In genomic region chr2:133497071-133497470, GRCm38 (mm10) we compare ENCODE assay signal across 18 mouse cellular contexts. TPM values are rescaled to one million over a fixed set of nuclear protein-coding genes. Genes with fewer than 3 reads are reported as not detected.
DNase-seq lines count a peak whose midpoint lies in the region; ATAC-seq and TF ChIP-seq lines count a peak whose summit lies in the region.
"Had no signal": no experiment of that assay in that cellular context is flagged by ENCODE, and none has a peak within 500 bp of the region (broad histone marks: within the 10 kb centered on the region; RNA-seq: fewer than 3 reads in every experiment).

No protein-coding gene starts in this region.

- no peaks in the 10 kb centered on the region for H3K27me3 ChIP-seq in lung, embryonic 15.5 days
- H3K27me3 ChIP-seq: embryonic facial prominence, embryonic 12.5 days; forebrain, embryonic 15.5 days; heart, embryonic 15.5 days; hindbrain, embryonic 13.5 days had no signal

- no peak for ATAC-seq in lung, embryonic 15.5 days (ENCODE audit: borderline replicate concordance, extremely low read depth, low FRiP score, low TSS enrichment)
- ATAC-seq in granulocyte monocyte progenitor cell, adult 5-6 weeks (replicated peaks; ENCODE audit: poor library complexity, severe bottlenecking) = peak; percentile 17; the same call in 1 of the 2 replicates
- ATAC-seq: forebrain, embryonic 15.5 days had no signal

- 0 out of 2 replicates have a peak, but pooled peaks cover 11% of the 10 kb centered on the region for H3K4me1 ChIP-seq in lung, embryonic 15.5 days
- H3K4me1 ChIP-seq: embryonic facial prominence, embryonic 12.5 days; forebrain, embryonic 15.5 days; hindbrain, embryonic 13.5 days had no signal

- intact Hi-C loops in gastrocnemius, adult 2 months (cut with DNase I) = no loop called here

- no peak for DNase-seq in lung, postnatal 4 days
- DNase-seq in layer of hippocampus, adult 2 months (ENCODE audit: low spot score in 2 of 2) = no peak
- no peak for DNase-seq in gastrocnemius, adult 2 months
- DNase-seq: adrenal gland, adult 2 months; adrenal gland, postnatal 25 days; cerebellum, adult 8-10 months; cerebellum, postnatal 25 days; gastrocnemius, postnatal 10 days; heart, postnatal 14 days had no signal

- no peak overlapping the region for H3K4me3 ChIP-seq in lung, embryonic 15.5 days
- no peak overlapping the region for H3K4me3 ChIP-seq in macrophage (ENCODE audit: inconsistent target)
- no peak overlapping the region for H3K4me3 ChIP-seq in layer of hippocampus, adult 2 months
- no peak overlapping the region for H3K4me3 ChIP-seq in gastrocnemius, adult 2 months
- H3K4me3 ChIP-seq: embryonic facial prominence, embryonic 12.5 days; forebrain, embryonic 15.5 days; heart, adult 2 months; heart, embryonic 15.5 days; hindbrain, embryonic 13.5 days had no signal

- H3K9me3 ChIP-seq in lung, embryonic 15.5 days = no peaks in the 10 kb centered on the region
- H3K9me3 ChIP-seq: embryonic facial prominence, embryonic 12.5 days; forebrain, embryonic 15.5 days; heart, embryonic 15.5 days; hindbrain, embryonic 13.5 days had no signal

- H3K27ac ChIP-seq in lung, embryonic 15.5 days = 0 out of 2 replicates have a peak overlapping the region, but pooled peaks have one; percentile 69
- peak overlapping the region; percentile 77 for H3K27ac ChIP-seq in macrophage
- no peak overlapping the region for H3K27ac ChIP-seq in layer of hippocampus, adult 2 months
- no peak overlapping the region for H3K27ac ChIP-seq in gastrocnemius, adult 2 months
- H3K27ac ChIP-seq: embryonic facial prominence, embryonic 12.5 days; forebrain, embryonic 15.5 days; heart, adult 2 months; heart, embryonic 15.5 days; hindbrain, embryonic 13.5 days had no signal

- TF ChIP-seq CTCF in layer of hippocampus, adult 2 months (conservative IDR thresholded peaks at IDR 0.05) = no peak
- TF ChIP-seq CTCF in gastrocnemius, adult 2 months (IDR thresholded peaks at IDR 0.05) = no peak

- 69% methylated on average over 4 of the region's 4 CpGs for WGBS in lung, embryonic 15.5 days
- WGBS in macrophage (ENCODE audit: missing documents) = 79% methylated on average over 4 of the region's 4 CpGs

- H3K4me2 ChIP-seq in lung, embryonic 15.5 days = no peak overlapping the region
- H3K4me2 ChIP-seq: embryonic facial prominence, embryonic 12.5 days; forebrain, embryonic 15.5 days; heart, embryonic 11.5 days; heart, embryonic 15.5 days; hindbrain, embryonic 13.5 days had no signal

- H3K9ac ChIP-seq in lung, embryonic 15.5 days = no peak overlapping the region
- H3K9ac ChIP-seq: embryonic facial prominence, embryonic 12.5 days; forebrain, embryonic 15.5 days; heart, embryonic 15.5 days; hindbrain, embryonic 13.5 days had no signal

- no peaks in the 10 kb centered on the region for H3K36me3 ChIP-seq in lung, embryonic 15.5 days
- no peaks in the 10 kb centered on the region for H3K36me3 ChIP-seq in macrophage (ENCODE audit: inconsistent target)
- H3K36me3 ChIP-seq: embryonic facial prominence, embryonic 12.5 days; forebrain, embryonic 15.5 days; heart, embryonic 15.5 days; hindbrain, embryonic 13.5 days had no signal

- no peaks in the 10 kb centered on the region for H3K79me2 ChIP-seq in macrophage (ENCODE audit: inconsistent target)

RNA-seq across cellular contexts. Expression of gene Bmp2, which starts 54.9 kb away (rescaled TPM):
- 3.9 and 4.2 TPM in 2 replicates for polyA plus RNA-seq in lung, embryonic 15.5 days (2015; fragmentation: Nextera tagmentation; extraction: Ambion mirVana)
- total RNA-seq in granulocyte monocyte progenitor cell, adult 5-6 weeks (2014; fragmentation: Nextera tagmentation) = not detected in 2 replicates
- total RNA-seq in granulocyte monocyte progenitor cell, adult 5-6 weeks (2017) = not detected in 2 replicates
- 10 to 100 TPM in 6 of 26 experiments, 1 to 10 TPM in 13, under 1 TPM in 7; 0.37 to 54.8 (median 2.2) TPM for total RNA-seq in macrophage (2018; cell fraction: chromatin; rRNA removed)
- 10 to 100 TPM in 11 of 26 experiments, 1 to 10 TPM in 15; 1.2 to 42.4 (median 5.1) TPM for total RNA-seq in macrophage (2018; cell fraction: cytosol; rRNA removed)
- total RNA-seq in macrophage (2018; cell fraction: nucleus; rRNA removed) = 10 to 100 TPM in 9 of 26 experiments, 1 to 10 TPM in 17; 1.3 to 84.6 (median 5.4) TPM
- polyA plus RNA-seq in macrophage (2018) = 2.2 to 11.1 TPM (median 5.0 TPM) in 3 replicates
- total RNA-seq in layer of hippocampus, adult 2 months (2021) = 1 to 10 TPM; 1.7 to 2.0 TPM
- 1 to 10 TPM; 1.1 to 2.9 TPM for total RNA-seq in gastrocnemius, adult 2 months (2021)

Comparison
In these comparisons a context has a peak if more than half of its experiments do, and no peak if none do; other contexts are left out.
1. H3K27ac ChIP-seq: peak in lung, embryonic 15.5 days (single experiment) and macrophage (single experiment); none in layer of hippocampus, adult 2 months (single experiment) and gastrocnemius, adult 2 months (single experiment).